Mouse (Mus musculus) skeletal muscle tissue, adult 2 months (tissue): ENCODE results near the gene Hist1h2bp.
"Not testable (repeated sequence)": the region's sequence is repeated elsewhere in the genome, so short reads cannot be mapped to it uniquely, and the experiment has no call there.

Source experiments
- DNase-seq: peaks from one replicate; pipeline ENCODE4 v3.0.0-alpha.2; 2012; ENCODE audit warnings: low read depth, low spot score

Gene Hist1h2bp

GRCm38 (mm10) chr13:21786899-21787629 is at the start of gene Hist1h2bp, which contains the start of gene Hist1h2an:
TSS of gene Hist1h2bp (plus strand) at chr13:21787461.
TSS of gene Hist1h2an (minus strand) at chr13:21787218.
- DNase-seq = peak; percentile 98

DNA sequence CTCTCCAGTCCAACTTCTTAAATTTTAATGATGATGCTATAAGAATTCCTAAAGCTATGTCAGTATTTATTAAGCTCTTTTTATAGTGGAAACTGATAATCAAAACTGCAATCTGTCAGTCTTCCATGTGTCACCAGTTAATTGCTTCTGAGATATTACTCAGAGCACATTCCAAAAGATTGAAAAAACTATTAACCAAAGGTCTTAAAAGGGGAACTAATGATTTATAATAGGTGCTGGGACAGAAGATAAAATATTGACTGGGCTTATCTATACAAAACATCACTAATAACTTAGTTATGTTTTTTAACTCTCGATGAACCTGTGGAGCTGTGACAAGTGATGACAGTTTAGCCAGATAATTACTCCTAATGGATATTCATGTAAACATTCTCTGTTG is 42.3 kb upstream of the Hist1h2bp start:
- no peak for DNase-seq

GRCm38 (mm10) chr13:21749387-21750158 is 37.7 kb upstream of the Hist1h2bp start:
- no peak for DNase-seq

- DNase-seq = peak; percentile 68
Observed at GRCm38 (mm10) chr13:21750159-21751017, 36.9 kb upstream of the Hist1h2bp start, which contains the start of gene Hist1h4k. TSS of gene Hist1h4k (minus strand) at chr13:21750505.

GRCm38 (mm10) chr13:21751417-21751816 is 35.8 kb upstream of the Hist1h2bp start:
- no peak for DNase-seq

DNA sequence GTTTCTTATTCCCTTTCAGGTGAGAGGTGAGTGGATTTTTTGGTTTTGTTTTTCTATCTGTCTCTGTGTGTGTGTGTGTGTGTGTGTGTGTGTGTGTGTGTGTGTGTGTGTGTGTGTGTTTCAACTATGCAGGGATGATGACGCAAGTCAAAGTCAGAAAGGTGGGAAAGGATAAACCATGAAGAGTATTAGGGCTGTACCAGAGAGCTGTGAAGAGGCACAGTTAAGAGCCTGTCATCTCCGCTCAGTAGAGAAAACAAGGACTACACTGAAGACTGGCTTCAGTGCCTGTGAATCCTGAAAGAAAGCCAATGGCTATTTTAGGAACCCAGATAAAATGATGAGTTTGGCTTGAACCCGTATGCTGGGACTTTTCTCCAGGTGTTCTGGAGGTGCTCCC is 35.4 kb upstream of the Hist1h2bp start:
- DNase-seq = no peak

GRCm38 (mm10) chr13:21752356-21752755 is 34.9 kb upstream of the Hist1h2bp start:
- no peak for DNase-seq

DNA sequence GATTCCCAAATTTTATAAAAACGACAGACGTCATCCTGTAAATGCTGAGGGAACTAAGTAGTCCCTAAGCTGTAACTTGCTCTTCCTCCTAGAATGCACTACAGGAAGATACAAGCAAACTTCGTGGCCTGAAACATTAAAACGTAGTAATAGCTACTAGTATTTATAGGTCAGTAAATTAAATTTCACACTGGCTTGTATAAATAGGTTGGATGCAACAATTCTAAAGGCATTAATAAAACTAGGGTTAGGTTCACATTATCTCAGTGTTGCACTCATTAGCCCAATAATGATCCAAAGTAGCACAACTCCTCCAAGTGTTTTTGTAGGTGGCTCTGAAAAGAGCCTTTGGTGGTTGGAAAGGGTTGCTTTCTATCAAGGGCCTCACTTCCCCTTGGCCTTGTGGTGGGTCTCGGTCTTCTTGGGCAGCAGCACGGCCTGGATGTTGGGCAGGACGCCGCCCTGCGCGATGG is 34.2 kb upstream of the Hist1h2bp start:
- DNase-seq = no peak

- DNase-seq = peak; percentile 90
Observed at GRCm38 (mm10) chr13:21753524-21754285, 33.6 kb upstream of the Hist1h2bp start, which contains the start of the genes Hist1h2ak and Hist1h2bn. TSS of gene Hist1h2ak (minus strand) at chr13:21753827. TSS of gene Hist1h2bn (plus strand) at chr13:21754123.

- DNase-seq = not testable (repeated sequence)
Observed at GRCm38 (mm10) chr13:21754294-21755001, 32.8 kb upstream of the Hist1h2bp start.

DNA sequence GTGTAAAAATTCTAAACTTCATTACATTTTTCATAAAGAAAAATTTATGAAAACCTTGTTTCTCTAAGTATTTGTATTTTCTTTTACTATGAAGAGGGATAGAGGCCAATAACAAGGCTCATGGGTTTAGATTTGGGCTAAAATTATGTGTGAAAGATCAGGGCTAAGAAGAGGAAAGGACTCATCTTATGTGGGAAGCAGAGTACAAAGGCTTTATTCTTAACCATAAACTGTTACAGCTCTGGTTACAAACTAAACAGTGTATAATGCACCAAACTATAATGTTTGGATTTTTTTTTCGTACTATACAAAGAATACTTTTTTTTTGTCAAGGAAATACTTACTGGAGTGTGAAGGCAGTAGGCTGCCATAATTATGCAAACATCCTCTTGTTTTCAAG is 31.6 kb upstream of the Hist1h2bp start:
- no peak for DNase-seq

- DNase-seq = peak; percentile 87
Observed at GRCm38 (mm10) chr13:21778814-21779766, 8.2 kb upstream of the Hist1h2bp start.

DNA sequence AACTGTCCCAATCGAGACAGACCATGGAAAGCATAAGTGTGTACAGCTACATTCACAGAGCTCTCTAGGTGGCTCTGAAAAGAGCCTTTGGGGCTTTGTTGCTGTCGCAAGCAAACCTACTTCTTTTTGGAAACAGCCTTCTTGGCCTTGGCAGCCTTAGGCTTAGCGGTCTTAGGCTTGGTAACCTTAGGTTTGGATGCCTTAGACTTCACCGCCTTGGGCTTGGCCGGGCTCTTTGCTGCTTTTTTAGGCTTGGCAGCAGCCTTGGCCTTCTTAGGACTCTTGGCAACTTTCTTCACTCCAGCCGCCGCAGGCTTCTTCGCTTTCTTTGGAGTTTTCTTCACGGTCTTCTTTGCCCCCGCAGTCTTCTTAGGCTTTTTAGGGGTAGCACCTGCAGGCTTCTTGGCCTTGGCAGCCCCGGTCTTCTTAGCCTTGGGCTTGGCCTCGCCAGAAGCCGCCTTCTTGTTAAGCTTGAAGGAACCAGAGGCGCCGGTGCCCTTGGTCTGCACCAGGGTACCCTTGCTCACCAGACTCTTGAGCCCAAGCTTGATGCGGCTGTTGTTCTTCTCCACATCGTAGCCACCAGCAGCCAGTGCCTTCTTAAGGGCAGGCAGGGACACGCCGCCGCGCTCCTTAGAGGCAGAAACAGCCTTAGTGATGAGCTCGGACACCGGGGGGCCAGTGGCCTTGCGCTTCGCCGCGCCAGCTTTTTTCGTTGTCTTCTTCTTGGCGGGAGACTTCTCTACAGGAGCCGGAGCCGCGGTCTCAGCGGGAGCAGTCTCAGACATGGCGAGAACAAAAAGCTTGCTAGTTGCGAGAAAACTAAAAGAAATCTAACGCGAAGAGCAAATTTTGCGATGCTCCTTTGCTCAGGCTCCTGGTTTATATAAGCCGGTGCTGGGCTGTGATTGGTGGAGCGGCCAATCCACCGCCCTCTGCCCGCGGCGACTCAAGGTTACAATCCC is 7.2 kb upstream of the Hist1h2bp start, which contains the start of gene Hist1h1b:
TSS of gene Hist1h1b (minus strand) at position 859 of the 965 bp plus-strand sequence.
- DNase-seq = peak; percentile 54

GRCm38 (mm10) chr13:21781021-21781555 is 6.2 kb upstream of the Hist1h2bp start:
- no peak for DNase-seq

- no peak for DNase-seq
Observed at GRCm38 (mm10) chr13:21781639-21782038, 5.6 kb upstream of the Hist1h2bp start.

GRCm38 (mm10) chr13:21782361-21783254 is 4.7 kb upstream of the Hist1h2bp start:
- not testable (repeated sequence) for DNase-seq
